Mouse (Mus musculus) liver, postnatal 0 days (tissue): Measurements from ENCODE around the gene Tnfrsf17.

Experiments used
- CTCF ChIP-seq: sonication (generic); IDR thresholded peaks from 2 replicates; pipeline ENCODE4 v1.5.1; 2016; ENCODE audit warnings: antibody characterized with exemption, low read depth
- EP300 ChIP-seq: IDR thresholded peaks from 2 replicates; pipeline ENCODE4 v1.6.1; 2016; ENCODE audit warnings: antibody characterized with exemption, low read depth, mild to moderate bottlenecking

DNA sequence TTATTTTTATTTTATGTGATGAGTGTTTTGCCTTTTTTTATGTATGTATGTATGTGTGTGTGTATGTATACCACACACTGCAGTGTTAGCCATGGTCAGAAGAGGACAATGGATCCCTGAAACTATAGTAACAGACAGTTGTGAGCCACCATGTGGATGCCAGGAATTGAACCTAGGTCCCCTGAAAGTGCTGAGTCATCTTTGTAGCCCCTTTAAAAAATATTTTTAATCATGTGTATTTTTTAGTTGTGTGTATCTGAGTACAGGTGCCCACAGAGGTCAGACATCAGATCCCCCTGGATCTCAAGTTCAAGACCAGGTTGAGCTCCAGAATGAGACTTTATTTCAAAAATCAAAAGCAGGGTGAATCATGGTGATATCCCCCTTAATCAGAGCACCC is 9.9 kb upstream of the Tnfrsf17 start:
- TF ChIP-seq CTCF (no peak), EP300 (no peak)
